Mouse (Mus musculus) embryonic fibroblast, embryonic 13.5 days (primary cell): ENCODE data around the gene Rarres1. TPM values are rescaled to one million over a fixed set of nuclear protein-coding genes. Genes with fewer than 3 reads are reported as not detected.

Experiments used
- H3K27ac ChIP-seq: 2 replicates; pipeline ENCODE4 v1.5.1; 2012; ENCODE audit warnings: low read length, control low read depth, inconsistent platforms; ENCODE audit not compliant: insufficient read depth
- H3K4me1 ChIP-seq: 2 replicates; pipeline ENCODE4 v1.6.1; 2011; ENCODE audit warnings: low read length; ENCODE audit not compliant: control insufficient read depth, insufficient read depth
- H3K4me3 ChIP-seq: 2 replicates; pipeline ENCODE4 v1.5.1; 2011; ENCODE audit warnings: mild to moderate bottlenecking, control low read depth, low read length; ENCODE audit not compliant: insufficient read depth
- CTCF ChIP-seq: IDR thresholded peaks from 2 replicates; pipeline ENCODE4 v1.5.1; 2011; ENCODE audit warnings: mild to moderate bottlenecking, control low read depth, low read length, moderate library complexity, borderline replicate concordance; ENCODE audit not compliant: insufficient read depth
- POLR2A ChIP-seq: IDR thresholded peaks from 2 replicates; pipeline ENCODE4 v1.6.1; 2011; ENCODE audit warnings: low read depth, mild to moderate bottlenecking, control low read depth, low read length, moderate library complexity
- polyA plus RNA-seq: library from polyadenylated mRNA; stranded (reverse); fragments of >200 nt; gene quantifications from 2 replicates; pipeline ENCODE4 v1.2.4, GENCODE M21; 2011; ENCODE audit warnings: low read depth; ENCODE audit not compliant: missing spikeins, insufficient read length

Gene Rarres1
- 16.2 and 18.2 TPM in 2 replicates for polyA plus RNA-seq

DNA sequence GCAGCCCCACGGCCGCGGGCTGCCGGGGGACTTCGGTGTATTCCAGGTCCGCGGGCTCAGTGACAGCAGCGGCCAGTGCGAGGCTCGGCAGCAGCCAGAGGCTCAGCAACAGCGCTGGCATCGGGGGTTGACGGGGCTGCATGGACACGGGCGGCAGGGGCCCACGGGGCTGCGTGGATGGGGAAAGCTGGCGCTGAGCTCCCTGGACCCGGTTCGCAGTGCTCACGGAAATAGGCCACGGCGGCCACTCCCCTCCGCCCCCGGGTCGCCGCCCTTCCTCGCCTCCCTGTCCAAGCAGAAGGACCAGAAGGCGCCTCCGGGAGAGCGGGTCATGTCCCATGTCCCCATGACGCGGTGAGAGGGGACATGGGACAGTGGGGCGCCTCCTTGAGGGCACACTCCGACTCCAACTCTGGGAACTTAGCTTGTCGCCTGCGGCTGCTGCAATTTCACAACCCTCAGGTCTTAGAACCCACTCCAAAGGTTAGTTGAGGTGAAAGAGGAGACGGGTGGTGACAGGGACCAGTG, at the start of gene Rarres1:
Gene Rarres1, minus strand, starts transcription at position 250 of the 528 bp plus-strand sequence.
- Histone ChIP-seq H3K4me3 (peak within 1 kb of the TSS; percentile 50), H3K27ac (no peak within 1 kb of the TSS)
- no peak for TF ChIP-seq CTCF
- no peak for TF ChIP-seq POLR2A

DNA sequence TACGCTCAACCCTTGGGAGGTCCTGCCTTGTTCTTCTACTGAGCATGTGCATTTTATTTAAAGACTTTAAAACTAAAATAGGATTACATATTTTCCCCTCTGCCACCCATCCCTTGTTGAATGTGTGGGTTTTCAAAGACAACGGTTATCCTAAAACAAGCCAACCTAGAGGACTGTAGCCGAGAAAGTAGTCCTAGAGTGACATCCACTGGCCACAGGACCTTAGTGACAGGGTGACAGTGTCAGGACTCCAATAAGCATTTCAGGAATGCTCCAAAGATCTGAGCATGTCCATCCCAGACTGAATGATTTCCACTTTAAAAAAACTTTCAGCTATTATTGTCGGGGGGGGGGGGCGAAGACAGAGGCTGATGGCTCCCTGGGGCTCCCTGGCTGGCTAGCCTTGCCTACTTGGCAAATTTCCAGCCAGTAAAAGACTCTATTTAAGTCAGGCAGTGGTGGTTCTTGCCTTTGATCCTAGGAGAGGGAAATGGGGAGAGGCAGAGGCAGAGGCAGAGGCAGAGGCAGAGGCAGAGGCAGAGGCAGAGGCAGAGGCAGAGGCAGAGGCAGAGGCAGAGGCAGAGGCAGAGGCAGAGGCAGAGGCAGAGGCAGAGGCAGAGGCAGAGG, 49.5 kb upstream of the Rarres1 start:
- H3K4me1 ChIP-seq = no peaks in the 10 kb centered on the region
- no peak overlapping the region for H3K27ac ChIP-seq
- TF ChIP-seq POLR2A = no peak
- no peak for TF ChIP-seq CTCF
- H3K4me3 ChIP-seq = no peak overlapping the region

More for the DNA sequence above, at the start of gene Rarres1:
- no peaks in the 10 kb centered on the region for H3K4me1 ChIP-seq

DNA sequence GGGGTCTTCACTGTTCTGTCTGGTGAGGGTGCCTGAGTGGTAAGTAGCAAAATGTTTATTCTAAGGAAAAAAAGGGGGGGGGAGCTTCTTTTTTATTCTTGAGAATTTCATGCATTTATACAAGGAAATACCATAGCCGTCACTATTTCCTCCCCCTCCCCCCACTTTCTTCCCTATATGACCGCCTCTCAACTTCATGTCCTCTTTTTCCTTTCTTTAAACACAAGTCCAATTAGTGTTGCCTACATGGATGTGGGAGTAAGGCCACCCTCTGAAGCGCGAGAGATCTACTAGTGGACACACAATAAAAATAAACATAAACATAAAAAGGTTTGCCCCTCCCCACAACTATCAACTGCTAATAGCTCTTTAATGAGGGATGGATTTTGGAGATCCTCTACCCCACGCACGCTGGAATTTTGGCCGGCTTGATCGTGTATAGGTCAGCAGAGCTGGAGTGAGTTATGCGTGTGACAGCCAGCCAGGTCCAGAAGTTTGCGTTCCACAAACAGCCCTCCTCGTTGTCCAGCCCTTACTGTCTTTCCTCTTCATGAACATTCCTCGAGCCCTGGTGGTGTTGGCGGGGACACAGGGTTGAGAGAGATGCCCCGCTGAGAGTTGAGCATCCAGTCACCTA, 42.5 kb upstream of the Rarres1 start:
- H3K27ac ChIP-seq = no peak overlapping the region
- H3K4me3 ChIP-seq = no peak overlapping the region
- no peak for TF ChIP-seq POLR2A
- TF ChIP-seq CTCF = no peak
- no peaks in the 10 kb centered on the region for H3K4me1 ChIP-seq

DNA sequence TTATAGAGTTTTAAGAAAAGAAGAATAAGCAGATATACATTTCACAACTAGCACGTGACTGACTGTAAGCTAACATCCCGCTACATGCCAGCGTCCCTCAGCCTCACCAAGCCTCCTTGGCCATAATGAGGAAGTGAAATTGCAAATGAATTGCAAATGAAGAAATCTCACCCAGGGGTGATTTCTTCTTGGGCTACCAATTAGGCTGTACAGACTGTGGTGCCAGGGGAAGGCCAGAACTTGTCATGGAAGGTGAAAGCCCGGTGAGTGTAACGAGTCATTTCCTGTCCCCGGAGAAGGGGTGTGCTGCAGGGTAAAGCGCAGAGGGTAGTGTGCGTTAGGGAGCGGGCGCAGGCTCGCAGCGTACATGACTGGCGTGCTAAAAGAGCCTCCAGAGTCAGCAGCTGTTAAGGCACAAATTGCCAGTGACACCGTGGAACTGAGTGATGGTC, 41.9 kb upstream of the Rarres1 start:
- Histone ChIP-seq H3K4me3 (no peak overlapping the region), H3K4me1 (no peaks in the 10 kb centered on the region), H3K27ac (no peak overlapping the region)
- TF ChIP-seq POLR2A (no peak), CTCF (no peak)

DNA sequence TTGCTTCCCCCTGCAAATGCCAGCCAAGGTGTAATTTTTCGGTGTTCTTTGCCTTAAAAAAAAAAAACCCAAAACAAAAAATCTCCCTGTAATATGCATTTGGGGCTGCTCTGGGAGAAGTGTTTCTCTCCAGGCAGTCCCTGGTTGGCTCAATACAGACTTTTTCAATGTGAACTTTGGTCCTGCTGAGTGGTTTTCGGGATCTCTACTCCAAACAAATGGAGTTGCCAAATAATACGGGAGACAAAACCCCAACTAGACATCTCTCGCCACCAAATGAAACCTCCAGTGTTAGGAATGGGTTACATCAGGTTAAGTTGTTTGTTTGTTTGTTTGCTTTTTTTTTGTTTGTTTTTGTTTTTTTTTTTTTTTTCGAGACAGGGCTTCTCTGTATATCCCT, 39.9 kb upstream of the Rarres1 start:
- TF ChIP-seq POLR2A (no peak), CTCF (no peak)
- no peaks in the 10 kb centered on the region for H3K4me1 ChIP-seq
- no peak overlapping the region for H3K27ac ChIP-seq
- no peak overlapping the region for H3K4me3 ChIP-seq

GRCm38 (mm10) chr3:67553927-67554448, 38.7 kb upstream of the Rarres1 start:
- Histone ChIP-seq H3K4me3 (no peak overlapping the region), H3K27ac (no peak overlapping the region), H3K4me1 (no peaks in the 10 kb centered on the region)
- TF ChIP-seq POLR2A (no peak), CTCF (no peak)

GRCm38 (mm10) chr3:67553281-67553680, 38.0 kb upstream of the Rarres1 start:
- TF ChIP-seq CTCF (no peak), POLR2A (no peak)
- Histone ChIP-seq H3K4me1 (no peaks in the 10 kb centered on the region), H3K27ac (no peak overlapping the region), H3K4me3 (no peak overlapping the region)

- Histone ChIP-seq H3K4me1 (no peaks in the 10 kb centered on the region), H3K27ac (no peak overlapping the region), H3K4me3 (no peak overlapping the region)
- TF ChIP-seq CTCF (no peak), POLR2A (no peak)
Observed at GRCm38 (mm10) chr3:67551193-67551592, 35.9 kb upstream of the Rarres1 start.

DNA sequence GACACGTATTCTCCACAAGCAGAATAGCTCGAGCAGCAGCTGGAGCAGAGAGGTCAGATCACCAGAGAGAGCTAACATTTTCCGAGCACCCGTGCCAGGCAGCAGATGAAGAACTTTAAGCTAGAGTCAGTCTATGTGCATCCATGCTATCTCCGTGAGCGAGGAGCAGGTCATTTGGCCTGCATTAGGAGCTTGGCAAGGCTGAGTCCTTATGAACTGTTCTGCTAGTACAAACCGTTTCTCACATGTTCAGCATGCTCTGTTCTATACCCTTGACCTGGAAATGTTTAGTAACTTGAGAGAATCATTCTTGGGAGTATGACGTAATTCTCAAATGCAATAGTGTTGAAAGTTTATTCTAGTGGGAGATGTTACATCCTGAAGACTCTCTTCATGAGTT, 28.3 kb upstream of the Rarres1 start:
- Histone ChIP-seq H3K4me1 (no peaks in the 10 kb centered on the region), H3K4me3 (no peak overlapping the region), H3K27ac (no peak overlapping the region)
- TF ChIP-seq POLR2A = no peak
- no peak for TF ChIP-seq CTCF

DNA sequence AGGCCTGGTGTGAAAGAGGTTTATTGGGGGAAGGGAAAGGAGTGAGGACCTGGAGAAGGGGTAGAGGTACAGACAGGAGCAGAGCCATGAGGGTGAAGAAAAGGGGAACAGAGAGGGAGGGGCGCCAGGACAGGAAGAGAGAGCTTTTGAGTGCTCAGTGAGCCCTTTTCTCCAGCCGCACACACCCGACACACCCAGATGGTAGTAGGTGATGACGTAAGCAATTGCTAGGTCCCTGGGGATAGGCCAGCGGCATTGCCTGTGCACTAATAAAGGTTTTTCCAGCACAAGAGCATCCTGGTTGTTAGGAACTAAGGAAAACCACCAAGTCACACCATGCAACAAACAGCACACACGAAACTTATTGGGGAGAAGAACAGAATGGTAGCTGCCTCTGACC, 9.4 kb upstream of the Rarres1 start:
- Histone ChIP-seq H3K4me1 (no peaks in the 10 kb centered on the region), H3K27ac (no peak overlapping the region), H3K4me3 (no peak overlapping the region)
- no peak for TF ChIP-seq POLR2A
- TF ChIP-seq CTCF = no peak
